Mouse (Mus musculus): ENCODE results near the gene Fbxl7. TPM values are rescaled to one million over a fixed set of nuclear protein-coding genes. Genes with fewer than 3 reads are reported as not detected.
A peak's percentile ranks its signal among the peaks of the same experiment; 100 is the strongest.
"Not testable (repeated sequence)": the region's sequence is repeated elsewhere in the genome, so short reads cannot be mapped to it uniquely, and the experiment has no call there.

Fbxl7 gene
- total RNA-seq, 2 experiments from 2014 or later, result 9.2 to 14.1 TPM

DNA sequence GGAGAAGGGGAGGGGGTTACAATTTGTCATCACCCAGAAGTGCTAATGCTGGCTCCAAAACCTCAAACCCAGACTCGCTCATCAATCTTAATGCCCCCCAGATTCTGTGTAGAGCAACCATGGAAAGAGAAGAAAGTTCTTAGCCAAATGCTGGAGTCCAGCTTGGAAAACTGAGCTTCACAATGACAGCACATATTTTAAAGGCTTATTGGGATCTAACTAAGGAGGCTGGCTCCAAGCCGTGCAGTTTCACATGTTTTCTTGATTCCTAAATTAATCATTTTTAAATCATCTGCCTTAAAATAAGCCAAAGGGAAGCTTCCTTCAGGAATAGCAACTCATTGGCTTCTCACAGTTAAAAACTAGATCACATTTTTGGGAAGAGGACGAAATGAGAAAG lies 82.5 kb downstream of the Fbxl7 start:
- no peak for DNase-seq

DNA sequence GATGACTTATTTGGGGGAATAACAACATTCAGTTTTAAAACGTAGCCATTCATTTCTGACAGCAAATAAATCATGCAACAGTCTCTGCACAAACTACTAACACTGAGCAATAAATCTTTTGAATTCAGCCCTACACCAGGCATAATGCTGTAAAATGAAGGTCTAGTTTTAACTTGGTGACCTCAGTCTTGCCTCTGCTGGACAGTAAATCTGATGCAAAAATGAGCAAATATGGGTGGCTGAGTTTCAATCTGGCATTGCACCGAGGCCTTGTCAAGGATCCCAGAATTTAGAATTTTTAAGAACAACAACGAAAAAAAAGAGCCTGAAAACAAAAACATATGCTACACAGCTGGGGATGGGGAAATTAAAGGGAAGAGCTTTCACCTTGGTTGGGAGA lies 85.8 kb downstream of the Fbxl7 start:
- peak; percentile 14 for DNase-seq

DNA sequence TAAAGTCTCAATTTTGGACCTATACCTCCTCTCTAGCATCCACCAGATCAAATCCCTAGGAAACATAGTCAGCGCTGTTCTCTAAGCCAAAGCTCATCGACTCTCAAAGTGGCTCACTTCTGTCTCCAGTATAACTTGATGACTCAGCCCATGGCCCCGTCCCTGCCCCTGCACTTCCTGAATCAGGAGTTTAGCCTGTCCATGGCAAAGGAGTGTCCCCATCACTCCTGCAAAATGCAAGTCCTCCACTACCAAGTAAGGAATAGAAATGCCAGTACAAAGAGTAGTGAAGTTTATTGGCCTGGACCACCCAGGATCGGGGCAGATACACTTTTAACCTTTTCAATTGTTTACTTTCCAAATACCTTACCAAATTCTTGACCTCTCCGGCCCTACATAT lies 91.3 kb downstream of the Fbxl7 start:
- DNase-seq, result peak; percentile 44

DNA sequence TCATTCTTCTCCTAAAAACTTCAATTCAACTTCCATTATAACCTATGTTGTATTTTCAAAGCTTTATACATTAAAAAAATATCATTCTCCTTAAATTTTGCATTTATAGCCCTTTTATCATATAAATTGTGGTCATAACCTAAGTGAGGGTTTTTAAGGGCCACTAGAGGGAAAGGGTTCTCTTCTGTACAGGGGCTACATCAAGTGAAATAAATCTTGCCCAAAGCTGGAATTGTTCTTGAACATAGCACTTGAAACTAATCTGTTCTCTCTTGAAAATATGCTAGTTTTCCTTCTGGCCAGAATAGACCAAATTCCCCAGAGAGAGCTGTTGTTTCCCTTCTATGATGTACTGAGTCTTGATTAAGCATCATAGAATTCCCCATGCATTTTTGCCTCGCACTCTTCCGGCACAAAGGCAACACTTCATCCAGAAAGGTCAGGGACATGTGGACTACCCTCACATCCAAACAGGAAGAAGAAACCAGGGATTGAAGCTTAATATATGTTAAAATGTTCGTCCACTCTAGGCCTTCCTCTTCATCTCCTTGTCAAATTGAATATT lies 95.8 kb downstream of the Fbxl7 start:
- no peak for DNase-seq

DNA sequence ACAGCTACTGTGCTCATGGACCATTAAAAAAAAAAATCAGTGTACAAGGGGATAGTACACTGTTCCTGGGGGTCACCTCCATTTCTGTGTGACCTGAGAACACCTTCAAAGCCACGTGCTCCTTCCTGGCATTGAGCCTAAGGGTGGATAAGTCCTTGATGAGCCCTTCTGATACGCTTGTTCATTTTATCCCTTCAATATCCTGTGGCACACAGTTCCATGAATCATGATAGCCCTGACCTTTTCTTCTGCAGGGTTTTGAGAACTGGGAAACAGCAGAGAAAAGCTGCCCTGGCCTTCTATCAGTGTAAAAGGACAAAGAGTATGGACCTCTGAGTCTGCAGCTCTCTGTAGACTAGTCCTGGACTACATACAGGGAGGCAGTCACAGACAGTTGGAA lies 99.4 kb downstream of the Fbxl7 start:
- peak; percentile 55 for DNase-seq

DNA sequence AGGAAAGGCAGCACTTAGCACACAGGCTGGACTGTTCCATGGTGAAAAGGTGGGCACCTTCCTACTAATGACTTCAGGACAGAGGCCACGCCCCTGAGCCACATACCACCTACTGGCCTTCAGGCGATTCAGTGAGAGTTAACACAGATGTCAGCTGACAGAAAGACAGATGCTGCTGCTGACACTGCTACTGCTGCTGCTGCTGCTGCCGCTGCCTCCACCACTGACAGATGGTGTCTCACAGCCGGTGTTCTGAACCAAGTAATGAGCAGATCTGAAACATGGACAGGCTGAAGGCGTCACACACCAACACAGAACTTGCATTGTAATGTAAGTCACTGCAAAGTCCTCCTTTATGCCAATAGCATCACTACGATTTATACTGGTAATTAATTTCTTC lies 99.9 kb downstream of the Fbxl7 start:
- peak; percentile 24 for DNase-seq

DNA sequence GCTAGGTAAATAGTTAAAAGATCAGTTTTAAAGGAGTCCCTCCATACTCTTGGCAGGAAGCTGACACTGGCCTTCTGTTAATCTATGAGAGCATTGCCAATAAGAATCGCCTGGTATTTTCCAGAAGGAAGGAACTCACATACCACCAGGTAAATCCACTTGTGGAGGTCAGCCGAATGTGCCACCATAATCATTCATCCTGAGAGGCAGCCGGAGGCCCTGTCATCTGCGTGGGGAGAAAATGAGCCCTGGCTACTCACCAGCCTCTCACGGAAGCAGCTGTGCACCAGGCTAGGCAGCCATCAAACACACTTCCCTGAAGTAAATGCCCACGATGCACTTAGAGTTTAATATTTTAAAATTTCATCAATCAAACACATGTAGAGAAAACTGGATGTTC lies 108.2 kb downstream of the Fbxl7 start:
- no peak for DNase-seq

DNA sequence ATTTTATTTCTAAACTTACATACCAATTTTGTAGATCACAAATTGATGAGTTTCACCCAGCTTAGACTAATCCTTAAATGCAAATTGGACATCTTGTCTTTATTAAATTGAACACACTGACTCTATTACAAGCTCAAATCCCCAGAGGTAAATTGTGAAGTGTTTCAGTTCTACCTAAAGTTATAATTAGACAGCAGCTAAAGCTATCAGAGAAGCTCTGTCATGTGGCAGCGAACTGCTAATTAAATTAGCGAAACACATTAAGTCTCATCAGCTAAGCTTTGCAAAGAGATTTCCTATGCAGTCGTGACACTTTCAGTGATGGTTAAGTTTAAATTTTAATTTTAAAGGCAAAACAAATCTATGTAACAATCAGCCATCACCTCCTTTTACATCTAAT lies 114.8 kb downstream of the Fbxl7 start:
- DNase-seq, result no peak

DNA sequence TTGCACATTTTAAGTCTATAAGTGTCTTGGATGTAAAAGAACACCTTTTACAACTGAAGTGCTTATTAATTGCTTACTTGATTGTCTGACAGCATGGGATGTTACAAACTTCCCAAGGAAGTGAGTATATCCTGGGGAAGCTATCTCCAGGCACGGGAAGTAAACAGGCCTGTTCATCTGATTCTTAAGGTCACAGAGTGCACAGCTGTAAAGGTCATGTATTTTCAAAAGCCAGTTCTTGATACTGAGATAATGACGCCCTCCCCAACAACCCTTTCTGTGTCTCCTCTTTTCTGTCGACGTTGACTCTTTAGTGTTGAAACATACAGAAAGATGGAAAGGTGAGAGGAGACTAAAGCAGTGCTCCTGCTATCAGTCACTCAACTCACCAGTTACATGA lies 116.3 kb downstream of the Fbxl7 start:
- no peak for DNase-seq

DNA sequence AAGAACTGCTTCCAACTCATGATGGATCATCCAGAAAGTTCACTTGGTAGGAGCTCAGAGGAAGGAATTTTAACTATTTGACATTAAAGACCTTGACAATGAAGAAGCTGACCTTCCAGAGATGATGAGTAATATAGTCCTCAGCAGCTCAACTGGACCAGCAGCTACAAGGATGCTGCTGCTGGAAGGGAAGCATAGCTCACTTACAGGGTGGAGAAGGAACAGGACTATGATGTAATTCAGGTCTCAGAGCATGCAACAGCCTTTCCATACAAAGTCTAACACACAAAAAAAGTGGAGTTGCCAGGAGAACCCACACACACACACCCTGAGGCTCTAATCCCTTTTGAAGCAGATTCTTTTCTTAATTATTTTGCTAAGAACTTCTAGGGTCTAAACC lies 119.7 kb downstream of the Fbxl7 start:
- no peak for DNase-seq

DNA sequence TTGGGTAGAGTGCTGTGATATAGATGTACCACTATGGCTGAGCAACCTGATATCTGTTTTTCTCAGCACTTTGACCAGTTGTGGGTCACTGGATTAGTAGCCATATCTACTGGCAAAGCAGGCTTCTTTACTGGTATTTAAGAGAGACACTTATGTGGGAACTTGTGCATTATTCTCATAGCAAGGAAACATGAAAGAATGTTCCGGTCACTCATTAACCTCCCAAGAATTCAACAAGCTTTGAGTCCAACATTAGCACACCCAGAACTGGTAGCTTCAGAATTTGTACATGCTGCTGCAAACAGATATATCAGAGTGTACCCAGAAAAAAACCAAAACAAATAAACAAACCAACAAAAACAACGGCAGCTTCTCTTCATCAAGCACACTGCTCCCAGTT lies 120.5 kb downstream of the Fbxl7 start:
- DNase-seq, result no peak

DNA sequence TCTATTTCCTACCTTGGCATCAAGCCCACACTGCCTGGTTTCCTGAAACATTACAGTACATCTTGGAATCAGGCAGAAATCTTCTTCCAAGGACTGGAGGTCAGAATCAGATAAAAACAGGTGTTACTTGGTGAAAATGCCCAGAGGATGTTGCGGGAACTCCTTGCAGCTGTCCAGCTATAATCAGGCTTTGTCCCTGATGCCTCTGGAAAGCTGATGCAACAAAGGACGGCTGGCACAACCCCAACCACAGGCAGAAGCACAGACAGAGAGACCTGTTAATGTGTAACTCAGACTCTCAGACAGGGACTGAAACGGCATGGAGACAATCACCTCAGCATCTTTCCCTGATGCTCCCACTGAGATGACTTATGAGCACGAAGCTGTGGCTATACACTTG lies 133.7 kb downstream of the Fbxl7 start:
- DNase-seq, result peak; percentile 23

DNA sequence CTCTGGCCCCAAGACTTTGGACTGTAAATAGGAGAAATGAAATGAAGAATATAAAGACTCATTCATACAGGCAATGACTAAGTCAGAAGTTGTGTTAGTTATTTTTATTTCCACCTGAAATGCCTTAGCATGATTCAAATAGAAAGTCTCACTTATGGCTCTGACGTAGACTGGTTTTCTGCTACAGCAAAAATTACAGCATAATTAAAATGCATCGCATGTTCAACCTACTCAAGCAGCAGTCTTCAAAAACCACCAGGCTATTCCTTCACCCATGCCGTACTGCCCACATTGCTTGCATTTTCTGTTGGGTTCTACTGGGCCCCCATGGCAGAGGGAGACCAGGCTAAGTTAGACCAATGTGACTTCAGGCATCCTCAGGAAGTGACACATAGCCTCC lies 146.9 kb downstream of the Fbxl7 start:
- no peak for DNase-seq

DNA sequence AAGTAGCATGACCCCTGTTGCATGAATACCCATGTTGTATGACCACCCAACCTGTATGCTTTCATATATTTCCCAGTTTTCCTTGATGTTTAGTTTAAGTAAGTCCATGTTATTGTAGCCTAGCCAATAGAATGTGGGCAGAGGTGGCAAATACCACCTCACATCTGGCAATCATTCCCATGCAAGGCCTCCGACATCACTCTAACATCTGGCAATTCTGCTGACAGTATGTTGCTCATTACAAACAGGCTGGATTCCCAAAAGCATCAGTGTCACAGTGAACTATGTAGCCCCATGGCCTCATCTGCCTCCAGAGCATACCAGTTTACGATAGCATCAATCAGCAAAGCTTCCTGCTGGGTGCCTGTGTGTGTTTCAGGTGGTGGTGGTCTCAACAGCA lies 163.0 kb downstream of the Fbxl7 start:
- DNase-seq, result no peak

DNA sequence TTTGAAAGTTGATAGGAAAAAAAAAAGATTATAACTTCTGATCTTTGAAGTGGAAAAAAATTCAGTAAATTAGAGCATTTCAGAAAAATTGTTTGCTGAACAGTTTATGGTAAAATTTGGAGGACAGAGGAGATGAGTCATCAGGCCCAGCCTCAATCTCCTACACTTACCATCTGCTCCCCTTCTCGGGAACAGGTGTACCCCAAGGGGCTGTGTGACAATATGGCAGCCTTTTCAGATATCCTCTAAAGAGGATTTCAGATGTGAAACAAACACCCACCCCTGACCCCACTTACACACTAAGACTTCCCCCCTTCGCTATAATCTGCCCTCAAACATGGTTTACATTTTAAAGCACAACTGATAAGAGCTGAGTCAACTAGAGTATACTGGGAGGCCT lies 164.6 kb downstream of the Fbxl7 start:
- DNase-seq, result peak; percentile 4

DNA sequence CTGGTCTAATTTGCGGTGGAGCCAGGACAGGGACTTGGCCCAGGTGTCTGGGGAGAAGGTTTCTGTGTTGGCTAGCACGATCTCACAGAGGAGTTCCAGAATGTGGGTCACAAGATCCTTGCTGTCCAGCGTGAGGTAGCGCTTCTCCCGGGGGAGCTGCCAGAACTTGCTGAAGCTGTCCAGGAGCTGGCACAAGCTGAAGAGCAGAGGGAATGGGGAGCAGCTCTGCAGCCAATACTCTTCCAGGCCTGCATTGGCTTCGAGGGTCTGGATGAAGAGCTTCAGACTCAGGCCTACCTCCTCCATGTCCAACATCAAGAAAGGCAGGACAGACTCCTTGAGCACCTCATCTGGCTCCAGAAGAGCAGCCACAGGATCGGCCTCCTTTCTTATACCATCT lies 166.0 kb downstream of the Fbxl7 start:
- not testable (repeated sequence) for DNase-seq

DNA sequence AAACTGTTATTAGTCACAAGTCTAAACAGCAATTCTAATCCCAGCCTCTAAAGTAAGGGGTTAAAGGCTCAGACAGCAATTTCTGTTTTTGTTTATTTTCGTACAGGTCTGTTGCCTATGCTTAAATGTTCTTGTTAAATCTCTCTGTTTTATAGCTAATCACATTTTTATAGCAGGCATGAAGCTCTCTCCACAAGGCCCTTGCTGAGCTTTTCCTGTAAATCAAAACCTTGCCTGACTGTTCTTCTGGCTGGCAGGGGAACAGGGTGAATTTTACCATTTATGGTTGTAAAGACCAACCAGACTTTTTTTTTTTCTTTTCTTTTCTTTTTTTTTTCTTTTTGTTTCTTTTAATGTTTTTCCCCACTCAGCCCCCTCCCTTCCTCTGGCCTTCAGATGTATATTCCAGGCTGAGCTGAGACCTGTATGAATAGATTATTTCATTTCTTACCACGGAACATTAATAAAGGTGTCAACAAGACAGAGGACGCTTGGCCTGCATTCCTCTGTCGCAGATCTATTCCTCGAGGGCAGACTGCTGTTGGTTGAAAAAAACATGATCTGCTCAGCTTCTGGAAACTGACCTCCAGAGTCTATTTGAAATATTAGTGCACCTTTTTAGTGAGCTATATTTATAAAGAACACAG lies 176.9 kb downstream of the Fbxl7 start:
- DNase-seq, result peak; percentile 8

DNA sequence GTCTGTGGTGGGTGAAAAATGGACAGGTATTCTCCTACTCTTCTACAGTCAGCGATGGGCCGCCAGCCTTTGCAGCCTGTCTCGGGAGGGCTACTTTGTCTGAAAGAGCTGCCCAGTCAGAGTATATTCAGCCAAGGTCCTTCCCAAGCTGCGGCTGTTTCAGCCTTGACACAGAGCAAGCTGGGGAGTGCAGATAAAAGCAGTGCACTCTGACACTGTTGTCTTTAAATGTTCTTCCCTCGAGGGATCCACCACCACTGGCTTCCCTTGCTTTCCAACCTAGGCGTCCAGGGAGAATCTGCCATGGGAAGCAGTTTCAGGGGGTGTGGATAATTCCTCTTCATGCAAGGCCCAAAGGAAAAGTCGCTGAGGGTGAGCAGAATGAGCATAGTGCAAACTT lies 177.4 kb downstream of the Fbxl7 start:
- DNase-seq, result peak; percentile 47

DNA sequence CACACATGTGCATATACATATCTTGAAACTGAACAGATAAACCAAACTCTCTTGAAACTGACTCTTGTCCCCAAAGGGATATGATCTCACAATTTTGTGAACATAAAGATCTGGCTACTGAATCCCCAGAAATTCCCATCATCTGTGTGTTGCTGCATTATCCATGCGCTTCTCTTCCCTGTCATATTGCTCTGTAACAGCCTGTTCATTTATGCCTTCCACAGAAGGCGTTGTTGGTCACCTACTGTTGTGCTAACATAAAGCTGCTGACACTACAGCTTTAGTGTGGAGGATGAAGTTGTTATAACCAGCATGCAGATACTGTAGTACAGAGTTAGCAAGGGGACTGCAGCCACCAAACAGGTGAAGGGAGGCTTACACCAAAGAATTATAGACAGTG lies 179.2 kb downstream of the Fbxl7 start:
- DNase-seq, result no peak

DNA sequence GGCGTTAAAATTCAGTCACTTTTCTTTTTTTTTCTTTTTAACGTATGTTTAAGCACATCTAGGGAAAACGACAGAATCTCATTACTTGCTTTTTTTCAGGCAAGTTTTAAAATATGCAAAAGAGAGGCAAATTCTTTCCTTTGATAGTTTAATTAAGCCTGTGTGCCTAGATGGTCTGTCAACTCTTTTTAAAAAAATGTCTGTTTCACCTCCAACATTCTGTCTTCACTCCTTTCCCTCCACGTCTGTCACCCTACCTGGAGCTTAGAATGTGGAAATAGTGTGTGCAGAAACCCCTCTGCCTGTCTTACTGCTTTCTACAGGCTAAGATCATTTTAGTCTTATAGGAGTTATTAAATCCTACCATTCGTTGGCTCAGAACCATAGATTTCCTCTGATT lies 179.7 kb downstream of the Fbxl7 start:
- no peak for DNase-seq

DNA sequence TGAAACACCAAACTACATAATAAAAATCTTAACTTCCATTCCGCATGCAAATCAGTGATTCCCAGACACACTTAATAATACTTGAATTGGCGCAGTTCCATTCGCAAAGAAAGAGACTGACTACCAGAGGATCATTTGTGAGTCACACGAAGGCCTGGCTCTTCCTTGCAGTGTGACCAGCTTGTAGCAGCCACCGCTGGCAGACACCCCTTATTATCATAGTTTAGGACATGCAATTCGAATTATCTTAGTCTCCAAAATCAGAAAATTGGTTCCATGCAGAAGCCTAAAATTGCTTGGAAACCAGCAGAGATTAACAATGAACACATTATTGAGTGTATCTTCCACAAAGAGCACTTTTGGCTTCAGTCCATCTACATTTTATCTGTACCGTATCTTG lies 183.1 kb downstream of the Fbxl7 start:
- peak; percentile 23 for DNase-seq

DNA sequence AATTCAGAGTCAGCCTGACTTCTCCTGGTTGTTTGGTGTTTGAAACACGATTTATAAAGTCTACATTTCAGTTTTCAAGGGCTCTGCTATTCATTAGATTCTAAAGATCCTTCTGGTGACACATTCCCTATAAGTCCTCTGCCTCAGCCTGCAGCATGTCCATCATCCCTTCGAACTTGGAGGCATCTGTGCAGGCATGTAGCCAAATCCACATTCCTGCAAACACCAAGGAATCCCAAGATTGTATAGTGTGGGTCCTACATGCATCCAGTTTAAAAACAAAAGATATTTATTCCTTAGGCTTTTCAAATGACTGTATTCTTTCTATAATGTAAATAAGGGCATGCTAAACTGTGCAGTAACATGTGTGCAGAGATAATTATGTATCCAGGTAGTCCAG lies 190.4 kb downstream of the Fbxl7 start:
- no peak for DNase-seq

DNA sequence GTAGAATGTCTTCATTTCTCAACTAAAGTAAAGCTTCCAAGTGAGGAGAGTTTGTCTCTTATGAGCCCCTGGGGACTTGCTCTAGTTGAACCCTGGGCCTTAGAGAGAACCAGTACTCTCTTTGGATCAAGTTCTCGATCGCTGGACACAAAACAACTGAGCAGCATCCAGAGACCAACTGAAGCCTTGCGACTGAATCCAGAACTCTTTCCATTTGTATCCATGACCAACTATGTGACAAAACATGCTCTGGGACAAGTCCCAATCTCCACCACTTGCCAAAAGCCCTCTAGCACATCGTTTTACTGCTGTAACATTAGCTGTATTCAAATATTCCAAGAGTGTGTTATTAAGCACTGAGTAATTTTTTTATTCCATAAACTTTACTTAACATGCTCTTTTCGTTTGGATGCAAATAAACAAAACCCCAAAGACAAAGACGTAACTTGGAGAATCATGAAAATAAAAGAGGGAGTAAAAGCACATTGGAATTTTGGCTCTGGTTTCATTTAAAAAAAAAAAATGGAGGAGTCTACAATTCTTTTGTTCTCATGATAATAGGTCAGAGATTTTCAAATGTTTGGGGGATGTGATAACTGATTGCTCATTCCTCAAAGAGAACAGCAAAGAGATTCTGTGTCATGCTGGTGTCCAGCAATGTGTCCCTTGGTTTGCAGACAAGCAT lies 192.1 kb downstream of the Fbxl7 start:
- DNase-seq, result no peak

Measured in adrenal gland, postnatal 10 days (tissue).